Mouse (Mus musculus) embryonic facial prominence, embryonic 10.5 days (tissue): Measurements from ENCODE around the gene Nol7. TPM values are rescaled to one million over a fixed set of nuclear protein-coding genes. Genes with fewer than 3 reads are reported as not detected.
A peak's percentile ranks its signal among the peaks of the same experiment; 100 is the strongest.

Experiments
- DNase-seq: peaks from one replicate; pipeline ENCODE4 v3.0.0-alpha.2; 2017; ENCODE audit warnings: low spot score
- H3K27ac ChIP-seq: fragments of 300-500 bp; sonication (generic); replicated peaks from 2 replicates; pipeline ENCODE4 v1.5.1; 2016; ENCODE audit warnings: mild to moderate bottlenecking
- H3K27me3 ChIP-seq: fragments of 300-500 bp; sonication (generic); replicated peaks from 2 replicates; pipeline ENCODE4 v1.6.1; 2016; ENCODE audit warnings: low read depth, mild to moderate bottlenecking; ENCODE audit not compliant: poor library complexity, severe bottlenecking
- H3K36me3 ChIP-seq: fragments of 300-500 bp; sonication (generic); replicated peaks from 2 replicates; pipeline ENCODE4 v1.6.1; 2016; ENCODE audit warnings: mild to moderate bottlenecking, moderate library complexity
- H3K4me1 ChIP-seq: fragments of 300-500 bp; sonication (generic); 2 replicates; pipeline ENCODE4 v1.6.1; 2016
- H3K4me3 ChIP-seq: fragments of 300-500 bp; sonication (generic); 2 replicates; pipeline ENCODE4 v1.5.1; 2016; ENCODE audit warnings: mild to moderate bottlenecking, moderate library complexity
- H3K9me3 ChIP-seq: fragments of 300-500 bp; sonication (generic); 2 replicates; pipeline ENCODE4 v1.6.1; 2016; ENCODE audit warnings: mild to moderate bottlenecking
- WGBS: fragments of 180-500 bp; shearing (Covaris S2); methylation state at CpG from one replicate; pipeline ENCODE4 v1.1.7; 2016; 5-methylcytosine and 5-hydroxymethylcytosine counted together
- polyA plus RNA-seq: library from polyadenylated mRNA; unstranded; fragments of >200 nt; fragmentation: Nextera tagmentation; extraction: Ambion mirVana; gene quantifications from 2 replicates; pipeline ENCODE4 v1.2.1, GENCODE M21; 2016

Gene Nol7
- 126 and 129 TPM in 2 replicates for polyA plus RNA-seq

- Histone ChIP-seq H3K4me3 (peak within 1 kb of the TSS; percentile 88), H3K9me3 (peaks cover 8% of the 10 kb centered on the region; the same call in 1 of the 2 replicates), H3K36me3 (peaks cover 74% of the 10 kb centered on the region), H3K27ac (peak within 1 kb of the TSS; percentile 99), H3K27me3 (no peaks in the 10 kb centered on the region), H3K4me1 (peaks cover 10% of the 10 kb centered on the region)
- peak; percentile 96 for DNase-seq
- 1% methylated on average over 72 of the region's 72 CpGs for WGBS
Measured at GRCm38 (mm10) chr13:43398297-43399080, at the start of gene Nol7. Gene Nol7, plus strand, starts transcription at chr13:43398390.

GRCm38 (mm10) chr13:43349376-43349775 is 48.8 kb upstream of the Nol7 start:
- H3K27ac ChIP-seq, result no peak overlapping the region
- no peaks in the 10 kb centered on the region for H3K27me3 ChIP-seq
- WGBS, result 86% methylated on average over 8 of the region's 8 CpGs
- no peaks in the 10 kb centered on the region for H3K9me3 ChIP-seq
- H3K36me3 ChIP-seq, result no peaks in the 10 kb centered on the region
- H3K4me1 ChIP-seq, result peaks cover 4% of the 10 kb centered on the region
- no peak overlapping the region for H3K4me3 ChIP-seq
- DNase-seq, result no peak

- Histone ChIP-seq H3K27me3 (no peaks in the 10 kb centered on the region), H3K4me1 (peaks cover 10% of the 10 kb centered on the region), H3K9me3 (no peaks in the 10 kb centered on the region), H3K4me3 (no peak overlapping the region), H3K36me3 (no peaks in the 10 kb centered on the region), H3K27ac (no peak overlapping the region)
- no peak for DNase-seq
- 66% methylated on average over 9 of the region's 9 CpGs for WGBS
Measured at GRCm38 (mm10) chr13:43350489-43351169, 47.6 kb upstream of the Nol7 start.

DNA sequence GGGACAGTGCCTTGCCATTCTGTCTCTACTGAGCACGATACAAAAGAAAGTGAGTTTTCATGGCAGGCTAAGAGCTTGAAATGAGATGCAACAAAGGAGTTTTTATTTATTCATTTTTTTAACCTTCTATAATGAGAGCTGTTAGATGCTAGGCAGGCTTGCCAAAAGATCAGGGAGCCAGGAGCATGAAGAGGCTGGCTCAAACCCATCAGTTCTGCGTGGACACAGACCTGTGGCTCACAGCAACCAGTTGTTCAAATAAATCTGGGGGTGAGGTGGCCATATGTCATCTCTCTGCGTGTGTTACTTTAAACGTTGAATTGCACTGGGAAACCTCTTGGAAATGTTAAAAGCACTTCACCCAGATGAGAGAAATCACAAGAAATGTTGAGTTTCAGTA is 44.8 kb upstream of the Nol7 start:
- H3K9me3 ChIP-seq, result no peaks in the 10 kb centered on the region
- 81% methylated on average over 4 of the region's 4 CpGs for WGBS
- no peak overlapping the region for H3K4me3 ChIP-seq
- no peak for DNase-seq
- no peak overlapping the region for H3K27ac ChIP-seq
- peaks cover 17% of the 10 kb centered on the region for H3K4me1 ChIP-seq
- no peaks in the 10 kb centered on the region for H3K27me3 ChIP-seq
- no peaks in the 10 kb centered on the region for H3K36me3 ChIP-seq

DNA sequence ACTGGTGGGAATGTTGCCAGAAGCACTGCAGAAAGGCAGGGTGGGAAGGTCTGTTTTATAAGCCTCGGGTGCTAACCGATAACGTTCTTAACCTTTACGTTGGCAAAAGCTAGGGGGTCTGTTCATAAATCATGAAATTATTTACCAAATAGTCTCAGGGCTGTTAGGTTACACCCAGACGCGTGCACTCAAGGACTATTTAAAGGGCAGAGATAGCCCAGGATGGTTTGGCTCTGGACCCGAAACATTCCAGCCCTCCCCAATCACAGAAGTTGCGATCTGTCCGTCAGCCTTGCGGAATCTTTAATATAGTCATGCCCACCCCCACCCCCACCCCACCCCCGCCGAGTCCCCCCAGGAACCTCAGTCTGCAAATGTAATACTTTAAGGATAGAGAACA is 43.8 kb upstream of the Nol7 start:
- DNase-seq, result no peak
- Histone ChIP-seq H3K36me3 (no peaks in the 10 kb centered on the region), H3K27me3 (no peaks in the 10 kb centered on the region), H3K4me3 (no peak overlapping the region), H3K9me3 (no peaks in the 10 kb centered on the region), H3K4me1 (peaks cover 20% of the 10 kb centered on the region), H3K27ac (no peak overlapping the region)
- WGBS, result 86% methylated on average over 12 of the region's 12 CpGs

DNA sequence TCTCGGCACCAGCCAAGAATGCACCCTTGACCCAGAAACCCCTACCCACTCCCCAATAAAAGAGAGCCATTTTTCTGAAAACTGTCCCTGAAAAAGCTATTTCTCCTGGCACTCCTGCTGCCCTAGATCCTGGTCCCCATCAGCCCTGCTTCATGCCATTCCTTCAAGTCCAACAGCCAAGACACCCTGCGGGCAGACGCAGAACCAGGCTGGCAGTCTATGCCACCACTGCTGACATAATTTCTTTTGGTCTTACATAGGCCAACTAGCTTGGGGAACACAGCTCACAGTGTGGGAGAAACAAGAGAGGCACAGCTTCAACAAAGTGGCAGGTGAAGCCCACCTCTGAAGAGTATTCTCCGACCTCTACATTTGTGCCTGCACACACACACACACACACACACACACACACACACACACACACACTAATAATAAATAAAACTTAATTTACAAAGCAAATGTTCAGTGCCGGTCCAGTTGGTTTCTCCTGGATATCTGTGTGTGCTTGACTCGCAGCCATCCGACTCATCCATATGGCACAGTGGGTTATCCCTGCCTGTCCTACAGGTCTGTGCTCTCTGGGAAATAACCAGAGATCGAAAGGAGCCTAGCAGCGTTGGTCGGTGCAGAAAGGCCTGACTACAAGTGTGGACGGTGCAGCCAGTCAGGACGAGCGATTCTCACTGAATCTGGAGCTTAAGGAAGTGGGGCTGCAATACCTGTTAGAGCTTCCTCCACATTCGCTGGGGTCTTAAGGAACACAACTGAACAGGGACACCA is 41.7 kb upstream of the Nol7 start:
- no peaks in the 10 kb centered on the region for H3K27me3 ChIP-seq

GRCm38 (mm10) chr13:43360534-43360933 is 37.7 kb upstream of the Nol7 start:
- DNase-seq, result no peak
- Histone ChIP-seq H3K4me1 (peaks cover 17% of the 10 kb centered on the region), H3K36me3 (no peaks in the 10 kb centered on the region), H3K27me3 (no peaks in the 10 kb centered on the region), H3K27ac (no peak overlapping the region), H3K9me3 (no peaks in the 10 kb centered on the region), H3K4me3 (no peak overlapping the region)
- 64% methylated on average over 6 of the region's 6 CpGs for WGBS

More for the DNA sequence above, 41.7 kb upstream of the Nol7 start:
- Histone ChIP-seq H3K4me1 (peaks cover 16% of the 10 kb centered on the region), H3K27ac (no peak overlapping the region), H3K4me3 (no peak overlapping the region), H3K36me3 (no peaks in the 10 kb centered on the region), H3K9me3 (no peaks in the 10 kb centered on the region)
- no peak for DNase-seq
- WGBS, result 89% methylated on average over 14 of the region's 14 CpGs

DNA sequence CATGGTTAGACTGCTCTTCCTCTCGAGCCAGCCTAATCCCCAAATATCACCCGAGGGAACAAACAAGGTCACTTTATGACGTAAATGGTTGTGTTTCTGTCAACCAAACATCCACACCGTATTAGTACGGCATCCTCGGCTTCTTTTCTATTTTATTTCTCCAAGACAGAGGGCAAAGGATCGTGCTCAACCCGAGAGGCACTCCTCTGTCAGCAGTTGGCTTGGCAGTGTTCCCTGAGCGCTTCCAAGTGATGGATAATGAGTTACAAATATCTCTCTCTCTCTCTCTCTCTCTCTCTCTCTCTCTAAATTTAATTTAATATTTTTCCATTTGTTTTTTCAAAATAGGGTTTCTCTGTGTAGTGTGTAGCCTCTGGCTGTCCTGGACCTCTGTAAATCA is 35.8 kb upstream of the Nol7 start:
- DNase-seq, result no peak
- Histone ChIP-seq H3K4me3 (no peak overlapping the region), H3K27me3 (no peaks in the 10 kb centered on the region), H3K27ac (no peak overlapping the region), H3K4me1 (peaks cover 21% of the 10 kb centered on the region), H3K36me3 (no peaks in the 10 kb centered on the region), H3K9me3 (no peaks in the 10 kb centered on the region)
- WGBS, result 82% methylated on average over 9 of the region's 9 CpGs

GRCm38 (mm10) chr13:43364985-43365824 is 33.0 kb upstream of the Nol7 start, which contains the start of gene Sirt5:
Gene Sirt5, plus strand, starts transcription at chr13:43365496.
- Histone ChIP-seq H3K36me3 (no peaks in the 10 kb centered on the region; the same call in 1 of the 2 replicates), H3K27me3 (no peaks in the 10 kb centered on the region), H3K4me3 (peak within 1 kb of the TSS; percentile 74), H3K9me3 (no peaks in the 10 kb centered on the region), H3K27ac (peak within 1 kb of the TSS; percentile 93), H3K4me1 (peaks cover 17% of the 10 kb centered on the region)
- DNase-seq, result peak; percentile 97
- WGBS, result 16% methylated on average over 42 of the region's 42 CpGs

DNA sequence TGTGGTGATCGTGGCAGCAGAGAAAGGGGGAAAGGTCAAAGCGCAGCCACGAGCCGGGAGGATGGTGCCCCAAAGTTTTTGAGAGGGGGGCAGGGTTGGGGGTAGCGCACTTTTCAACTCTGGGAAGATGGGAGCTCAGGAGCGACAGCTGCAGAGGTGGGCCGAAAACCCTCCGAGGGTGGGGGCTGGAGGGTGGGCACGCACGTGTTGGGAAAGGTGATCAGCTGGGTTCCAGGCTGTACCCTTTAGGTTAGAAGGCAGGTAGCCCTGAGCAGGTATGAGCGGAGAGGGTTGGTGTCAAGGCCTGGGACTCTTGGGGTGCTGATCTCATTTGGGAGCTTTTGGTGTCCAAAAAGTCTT is 32.4 kb upstream of the Nol7 start:
- peaks cover 17% of the 10 kb centered on the region for H3K4me1 ChIP-seq
- H3K27ac ChIP-seq, result peak overlapping the region; percentile 93
- no peak for DNase-seq
- H3K36me3 ChIP-seq, result peaks cover 4% of the 10 kb centered on the region
- peak overlapping the region; percentile 74 for H3K4me3 ChIP-seq
- WGBS, result 10% methylated on average over 11 of the region's 11 CpGs
- H3K9me3 ChIP-seq, result no peaks in the 10 kb centered on the region
- H3K27me3 ChIP-seq, result no peaks in the 10 kb centered on the region

DNA sequence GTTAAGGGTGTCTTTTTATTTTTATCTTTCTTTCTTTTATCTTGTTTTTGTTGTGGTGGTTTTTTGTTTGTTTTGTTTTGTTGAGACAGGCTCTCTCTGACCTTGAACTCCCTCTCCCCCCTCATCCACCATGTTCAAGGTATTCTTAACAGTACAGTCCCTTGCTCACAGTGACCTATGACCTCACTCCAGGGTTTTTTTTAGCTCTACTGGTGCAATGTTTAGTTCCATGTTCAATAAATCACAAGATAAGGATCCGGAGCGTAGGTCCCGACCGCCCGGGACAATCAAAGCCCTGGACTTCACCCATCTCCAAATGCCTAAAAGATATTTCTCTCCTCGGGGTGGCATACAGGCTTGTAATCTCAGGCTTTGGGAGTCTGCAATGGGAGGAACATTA is 28.1 kb upstream of the Nol7 start:
- no peak overlapping the region for H3K27ac ChIP-seq
- H3K9me3 ChIP-seq, result peaks cover 9% of the 10 kb centered on the region; the same call in 1 of the 2 replicates
- peaks cover 22% of the 10 kb centered on the region for H3K4me1 ChIP-seq
- 96% methylated on average over 6 of the region's 6 CpGs for WGBS
- H3K36me3 ChIP-seq, result peaks cover 33% of the 10 kb centered on the region
- no peak for DNase-seq
- no peak overlapping the region for H3K4me3 ChIP-seq
- H3K27me3 ChIP-seq, result no peaks in the 10 kb centered on the region

GRCm38 (mm10) chr13:43372892-43373291 is 25.3 kb upstream of the Nol7 start:
- Histone ChIP-seq H3K4me1 (peaks cover 7% of the 10 kb centered on the region), H3K4me3 (no peak overlapping the region), H3K27ac (no peak overlapping the region), H3K27me3 (no peaks in the 10 kb centered on the region), H3K36me3 (peaks cover 49% of the 10 kb centered on the region), H3K9me3 (peaks cover 12% of the 10 kb centered on the region; the same call in 1 of the 2 replicates)
- DNase-seq, result no peak
- WGBS, result 83% methylated on average over 1 of the region's 1 CpGs
